Mouse (Mus musculus): ENCODE data around the gene Vmn1r104.
"Not testable (repeated sequence)": the region's sequence is repeated elsewhere in the genome, so short reads cannot be mapped to it uniquely, and the experiment has no call there.

Vmn1r104 gene

GRCm38 (mm10) chr7:20533537-20533936, at the start of gene Vmn1r104:
Gene Vmn1r104, plus strand, starts transcription at chr7:20533837.
- DNase-seq (ENCODE audit: low read depth), result not testable (repeated sequence)

GRCm38 (mm10) chr7:20510434-20510833, 23.2 kb upstream of the Vmn1r104 start, which contains the start of gene Vmn1r103:
Gene Vmn1r103, minus strand, starts transcription at chr7:20510534.
- not testable (repeated sequence) for DNase-seq (ENCODE audit: low read depth)

GRCm38 (mm10) chr7:20545657-20546056, 12.0 kb downstream of the Vmn1r104 start, which contains the start of gene Gm5726:
Gene Gm5726, minus strand, starts transcription at chr7:20545757.
- DNase-seq (ENCODE audit: low read depth), result not testable (repeated sequence)

GRCm38 (mm10) chr7:20576141-20576540, 42.5 kb downstream of the Vmn1r104 start, which contains the start of gene Gm4141:
Gene Gm4141, minus strand, starts transcription at chr7:20576241.
- DNase-seq (ENCODE audit: low read depth), result not testable (repeated sequence)

Data from induced T-regulatory cell, adult 2 months (primary cell).